Mouse (Mus musculus) urinary bladder, postnatal 10 days (tissue): ENCODE results near the gene Asap2.

Experiments used
- DNase-seq: peaks from one replicate; pipeline ENCODE4 v3.0.0; 2022; ENCODE audit warnings: low spot score

The Asap2 gene

DNA sequence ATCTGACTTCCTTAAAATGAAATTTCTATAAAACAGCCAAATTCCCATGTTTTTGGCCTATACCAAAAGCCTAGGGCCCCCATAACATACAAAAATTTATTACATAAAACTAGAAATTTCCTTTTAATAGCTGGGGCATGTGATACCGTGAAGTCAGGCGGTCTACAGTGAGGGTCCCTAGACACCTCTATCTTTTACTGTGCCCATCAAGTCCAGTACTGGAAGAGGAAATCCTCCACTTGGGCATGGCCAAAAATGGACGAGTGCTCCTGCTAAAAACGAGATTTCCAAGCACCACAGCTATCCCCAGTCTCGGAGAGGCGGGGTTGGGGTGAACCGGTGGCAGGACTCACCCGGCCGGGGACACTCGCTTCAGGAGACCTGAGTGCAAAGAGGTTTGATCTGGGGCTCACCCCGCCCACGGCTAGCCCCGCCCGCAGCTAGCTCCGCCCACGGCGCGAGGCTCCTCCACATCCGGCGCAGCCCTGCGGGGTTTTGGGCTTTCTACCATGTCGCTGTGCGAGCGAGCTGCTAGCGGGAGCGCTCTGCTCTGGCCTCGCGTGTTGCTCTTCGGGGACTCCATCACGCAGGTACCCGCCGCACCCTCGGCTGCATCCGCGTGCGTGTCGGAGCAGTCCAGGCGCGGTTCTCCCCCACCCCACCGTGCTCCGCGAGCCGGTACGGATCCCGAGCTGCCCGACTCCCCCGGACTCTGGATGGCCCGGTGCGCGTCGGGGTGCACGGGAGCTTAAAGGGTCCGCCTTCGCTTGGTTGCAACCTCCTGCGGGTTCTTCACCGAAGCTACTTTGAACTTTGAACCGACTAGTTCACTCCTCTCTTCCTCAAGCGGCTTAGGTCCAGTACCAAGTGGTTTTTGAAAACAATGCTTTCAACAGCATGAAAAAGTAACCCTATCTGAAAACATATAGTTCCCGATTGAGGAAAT is 325.9 kb downstream of the Asap2 start, which contains the start of gene Iah1:
Iah1 (plus strand) TSS at position 467 of the 946 bp plus-strand sequence.
- peak; percentile 35 for DNase-seq

GRCm38 (mm10) chr12:21316869-21317265 is 326.6 kb downstream of the Asap2 start:
- DNase-seq: no peak

DNA sequence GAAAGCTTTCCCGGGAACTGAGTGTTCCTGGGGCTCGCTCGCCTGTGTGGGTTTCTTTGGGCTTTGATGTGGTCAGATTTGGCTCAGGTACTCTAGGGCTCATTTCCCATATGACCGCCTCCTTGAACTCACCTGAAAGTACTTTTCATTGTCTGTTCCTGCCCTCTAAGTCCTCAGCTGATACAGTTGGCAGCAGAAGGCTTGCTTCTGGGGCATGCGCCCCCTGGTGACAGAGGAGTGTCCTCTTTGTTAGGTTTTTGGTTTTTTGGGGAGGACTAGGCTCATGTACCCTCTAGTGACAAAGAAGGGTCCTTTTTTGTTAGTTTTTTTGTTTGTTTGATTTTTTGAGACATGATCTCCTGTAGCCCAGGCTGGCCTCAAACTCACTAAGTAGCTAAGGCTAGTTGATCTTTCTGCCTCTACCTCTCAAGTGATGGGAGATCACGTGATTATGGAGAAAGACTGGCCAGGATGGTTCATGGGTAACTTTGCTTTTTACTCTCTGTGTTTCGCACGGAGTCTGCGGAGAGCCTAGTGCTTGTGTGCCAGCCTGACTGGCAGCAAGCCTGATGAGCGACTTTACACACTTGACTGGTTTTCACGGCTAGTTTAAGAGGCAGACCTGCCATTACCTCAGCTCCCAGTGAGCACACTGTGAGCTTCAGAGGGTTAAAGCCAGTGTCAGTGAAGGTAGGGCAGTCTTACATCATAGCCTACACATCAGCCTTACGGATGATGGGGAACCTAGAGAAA is 328.1 kb downstream of the Asap2 start:
- DNase-seq: no peak
